ENCODE assay signal across 20 mouse cellular contexts in the genomic region with DNA sequence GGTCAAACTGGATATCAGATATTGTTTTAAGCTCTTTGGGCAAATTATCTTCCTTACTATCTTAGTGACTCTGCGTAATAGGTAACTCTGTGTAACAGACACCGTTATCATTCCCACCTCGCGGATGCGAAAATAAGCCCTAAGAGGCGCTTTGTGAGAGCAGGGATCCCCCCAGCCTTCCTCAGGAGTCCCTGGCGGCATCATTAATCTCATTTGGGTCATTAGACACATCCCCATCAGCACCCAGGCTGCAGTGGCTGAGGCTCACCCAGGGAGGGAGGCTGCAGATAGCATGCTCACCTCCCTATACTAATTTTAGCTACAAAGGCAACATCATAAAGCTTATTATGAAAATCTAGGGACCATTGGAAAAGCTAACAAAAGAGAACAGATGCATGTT.
"Had no signal": no experiment of that assay in that cellular context is flagged by ENCODE, and none has a peak within 500 bp of the region (broad histone marks: within the 10 kb centered on the region; RNA-seq: fewer than 3 reads in every experiment).

No protein-coding gene starts in this region.

- H3K27ac ChIP-seq: limb, embryonic 12.5 days; limb, embryonic 15.5 days; liver, embryonic 14.5 days; macrophage; midbrain, embryonic 12.5 days; stomach, postnatal 0 days had no signal

- H3K4me3 ChIP-seq: limb, embryonic 12.5 days; limb, embryonic 15.5 days; midbrain, embryonic 12.5 days had no signal

- H3K4me1 ChIP-seq: limb, embryonic 12.5 days; limb, embryonic 15.5 days; midbrain, embryonic 12.5 days had no signal

- DNase-seq: kidney, adult 18-20 months; kidney, adult 9 months; kidney, postnatal 14 days; left cerebral cortex, postnatal 4 days; liver, postnatal 0 days; lung, embryonic 14.5 days; right cerebral cortex, adult 18-20 months; right cerebral cortex, postnatal 14 days; right cerebral cortex, postnatal 4 days; thymus, adult 2 months; thymus, postnatal 14 days; thymus, postnatal 4 days had no signal

- H3K9ac ChIP-seq: limb, embryonic 12.5 days; limb, embryonic 15.5 days; liver, embryonic 14.5 days; liver, postnatal 0 days; lung, embryonic 14.5 days; midbrain, embryonic 12.5 days had no signal

- ATAC-seq: liver, postnatal 0 days; lung, postnatal 0 days had no signal

- H3K9me3 ChIP-seq: limb, embryonic 12.5 days; limb, embryonic 15.5 days; midbrain, embryonic 12.5 days had no signal

- H3K36me3 ChIP-seq: limb, embryonic 12.5 days; limb, embryonic 15.5 days; midbrain, embryonic 12.5 days had no signal

- H3K4me2 ChIP-seq: limb, embryonic 12.5 days; limb, embryonic 15.5 days; liver, embryonic 11.5 days; lung, embryonic 14.5 days; midbrain, embryonic 12.5 days had no signal

- H3K27me3 ChIP-seq: limb, embryonic 12.5 days; limb, embryonic 15.5 days; midbrain, embryonic 12.5 days had no signal
